7 mouse cellular contexts compared by ENCODE assay signal in genomic region chr8:71951436-71952161, GRCm38 (mm10). TPM values are rescaled to one million over a fixed set of nuclear protein-coding genes. Genes with fewer than 3 reads are reported as not detected.
DNase-seq lines count a peak whose midpoint lies in the region; ATAC-seq lines count a peak whose summit lies in the region.

No protein-coding gene starts in this region.

- H3K36me3 ChIP-seq in megakaryocyte, embryonic 14.5 days (replicated peaks; ENCODE audit: low read length), result peaks cover 19% of the 10 kb centered on the region
- peaks cover 15% of the 10 kb centered on the region for H3K36me3 ChIP-seq in heart, embryonic 12.5 days
- H3K36me3 ChIP-seq in limb, embryonic 11.5 days (ENCODE audit: control insufficient read depth, insufficient read depth, low read length), result no peaks in the 10 kb centered on the region; the same call in 1 of the 2 replicates
- H3K36me3 ChIP-seq in neural tube, embryonic 14.5 days (ENCODE audit: control insufficient read depth, insufficient read depth, low read length), result no peaks in the 10 kb centered on the region

- peaks cover 32% of the 10 kb centered on the region for H3K4me1 ChIP-seq in megakaryocyte, embryonic 14.5 days
- H3K4me1 ChIP-seq in heart, embryonic 12.5 days (replicated peaks), result peaks cover 11% of the 10 kb centered on the region
- H3K4me1 ChIP-seq in limb, embryonic 11.5 days (ENCODE audit: control insufficient read depth, insufficient read depth, low read length), result no peaks in the 10 kb centered on the region
- peaks cover 12% of the 10 kb centered on the region for H3K4me1 ChIP-seq in neural tube, embryonic 14.5 days (ENCODE audit: control insufficient read depth, insufficient read depth, low read length)

- peak overlapping the region; percentile 71 for H3K4me2 ChIP-seq in heart, embryonic 12.5 days
- H3K4me2 ChIP-seq in limb, embryonic 11.5 days (ENCODE audit: low read depth, severe bottlenecking), result peak overlapping the region; percentile 44
- H3K4me2 ChIP-seq in neural tube, embryonic 14.5 days (ENCODE audit: low read depth, low read length), result peak overlapping the region; percentile 64

- H3K27me3 ChIP-seq in megakaryocyte, embryonic 14.5 days (replicated peaks), result no peaks in the 10 kb centered on the region
- 0 out of 2 replicates have a peak, but pooled peaks cover 3% of the 10 kb centered on the region for H3K27me3 ChIP-seq in heart, embryonic 12.5 days (replicated peaks)
- no peaks in the 10 kb centered on the region for H3K27me3 ChIP-seq in limb, embryonic 11.5 days (ENCODE audit: control insufficient read depth, insufficient read depth, low read length)
- H3K27me3 ChIP-seq in neural tube, embryonic 14.5 days (ENCODE audit: control insufficient read depth, insufficient read depth, low read length), result peaks cover 2% of the 10 kb centered on the region; the same call in 1 of the 2 replicates

- peak; percentile 7 to 25 for DNase-seq in cerebellum, adult 18-20 months
- DNase-seq in limb, embryonic 11.5 days (ENCODE audit: low spot score), result peak; percentile 32
- no peak for DNase-seq in frontal cortex, postnatal 14 days (ENCODE audit: low spot score in 2 of 2)

- H3K27ac ChIP-seq in heart, embryonic 12.5 days (ENCODE audit: poor library complexity, severe bottlenecking), result no peak overlapping the region; the same call in 1 of the 2 replicates
- H3K27ac ChIP-seq in limb, embryonic 11.5 days (replicated peaks; ENCODE audit: low read depth, low read length), result 0 out of 2 replicates have a peak overlapping the region, but pooled peaks have one; percentile 22
- no peak overlapping the region for H3K27ac ChIP-seq in neural tube, embryonic 14.5 days (ENCODE audit: low read depth, low read length)

- WGBS in heart, embryonic 12.5 days, result 38% methylated on average over 14 of the region's 14 CpGs
- whole genome bisulfite sequencing in limb, embryonic 11.5 days, result 48% methylated on average over 13 of the region's 14 CpGs
- 36% methylated on average over 14 of the region's 14 CpGs for WGBS in neural tube, embryonic 14.5 days

- H3K9me3 ChIP-seq in megakaryocyte, embryonic 14.5 days, result 0 out of 2 replicates have a peak, but pooled peaks cover 5% of the 10 kb centered on the region
- H3K9me3 ChIP-seq in heart, embryonic 12.5 days (replicated peaks), result peaks cover 3% of the 10 kb centered on the region
- no peaks in the 10 kb centered on the region; the same call in 1 of the 2 replicates for H3K9me3 ChIP-seq in limb, embryonic 11.5 days (ENCODE audit: control insufficient read depth, low read length)
- 0 out of 2 replicates have a peak, but pooled peaks cover 7% of the 10 kb centered on the region for H3K9me3 ChIP-seq in neural tube, embryonic 14.5 days (ENCODE audit: control insufficient read depth, low read length)

- H3K4me3 ChIP-seq in megakaryocyte, embryonic 14.5 days (replicated peaks), result peak overlapping the region; percentile 99
- H3K4me3 ChIP-seq in heart, embryonic 12.5 days, result peak overlapping the region; percentile 82
- peak overlapping the region; percentile 77 for H3K4me3 ChIP-seq in limb, embryonic 11.5 days (ENCODE audit: low read depth, low read length)
- H3K4me3 ChIP-seq in neural tube, embryonic 14.5 days (ENCODE audit: low read depth, low read length), result peak overlapping the region; percentile 72

- no peak for ATAC-seq in megakaryocyte, adult 5-6 weeks (ENCODE audit: poor library complexity, severe bottlenecking)
- ATAC-seq in heart, embryonic 12.5 days (ENCODE audit: insufficient number of reproducible peaks, low FRiP score), result no peak
- no peak for ATAC-seq in limb, embryonic 11.5 days (ENCODE audit: insufficient number of reproducible peaks, low FRiP score, low TSS enrichment, low read depth)
- no peak for ATAC-seq in neural tube, embryonic 14.5 days (ENCODE audit: low read depth)

- peak overlapping the region; percentile 78 for H3K9ac ChIP-seq in heart, embryonic 12.5 days
- H3K9ac ChIP-seq in limb, embryonic 11.5 days (ENCODE audit: low read length), result peak overlapping the region; percentile 84
- H3K9ac ChIP-seq in neural tube, embryonic 14.5 days (replicated peaks; ENCODE audit: low read depth, low read length), result peak overlapping the region; percentile 73

RNA-seq across cellular contexts. Expression of gene Zfp961, which starts 0.8 kb away (rescaled TPM):
- 0.17 TPM in 1 of 2 replicates, not detected in the other for polyA plus RNA-seq in megakaryocyte, embryonic 14.5 days (2012; ENCODE audit: insufficient read depth, low replicate concordance)
- total RNA-seq in megakaryocyte, adult 5-6 weeks (2015), result 31.4 and 34.4 TPM in 2 replicates
- total RNA-seq in megakaryocyte, adult 5-6 weeks (2017), result 23.1 and 25.4 TPM in 2 replicates
- polyA plus RNA-seq in heart, embryonic 12.5 days (2016; fragmentation: Nextera tagmentation; extraction: Ambion mirVana), result 14.6 and 14.9 TPM in 2 replicates
- 30.9 and 31.2 TPM in 2 replicates for polyA plus RNA-seq in limb, embryonic 11.5 days (2014; fragmentation: Nextera tagmentation; extraction: Ambion mirVana)
- polyA plus RNA-seq in neural tube, embryonic 14.5 days (2014; fragmentation: Nextera tagmentation; extraction: Ambion mirVana), result 17.7 and 20.1 TPM in 2 replicates

RNA-seq across cellular contexts. Expression of gene Zfp617, which starts 43.2 kb away (rescaled TPM):
- 0.69 TPM in 1 of 2 replicates, not detected in the other for polyA plus RNA-seq in megakaryocyte, embryonic 14.5 days (2012; ENCODE audit: insufficient read depth, low replicate concordance)
- 17.7 and 22.3 TPM in 2 replicates for total RNA-seq in megakaryocyte, adult 5-6 weeks (2015)
- total RNA-seq in megakaryocyte, adult 5-6 weeks (2017), result 14.8 and 16.0 TPM in 2 replicates
- 28.1 and 30.1 TPM in 2 replicates for polyA plus RNA-seq in heart, embryonic 12.5 days (2016; fragmentation: Nextera tagmentation; extraction: Ambion mirVana)
- polyA plus RNA-seq in limb, embryonic 11.5 days (2014; fragmentation: Nextera tagmentation; extraction: Ambion mirVana), result 34.0 and 39.2 TPM in 2 replicates
- polyA plus RNA-seq in neural tube, embryonic 14.5 days (2014; fragmentation: Nextera tagmentation; extraction: Ambion mirVana), result 40.8 and 44.9 TPM in 2 replicates

RNA-seq across cellular contexts. Expression of gene Zfp882, which starts 43.2 kb away (rescaled TPM):
- not detected in 2 replicates for polyA plus RNA-seq in megakaryocyte, embryonic 14.5 days (2012; ENCODE audit: insufficient read depth, low replicate concordance)
- total RNA-seq in megakaryocyte, adult 5-6 weeks (2015), result 2.9 and 4.6 TPM in 2 replicates
- 2.1 and 5.1 TPM in 2 replicates for total RNA-seq in megakaryocyte, adult 5-6 weeks (2017)
- polyA plus RNA-seq in heart, embryonic 12.5 days (2016; fragmentation: Nextera tagmentation; extraction: Ambion mirVana), result 2.4 and 2.9 TPM in 2 replicates
- 5.4 and 6.7 TPM in 2 replicates for polyA plus RNA-seq in limb, embryonic 11.5 days (2014; fragmentation: Nextera tagmentation; extraction: Ambion mirVana)
- 15.4 and 19.7 TPM in 2 replicates for polyA plus RNA-seq in neural tube, embryonic 14.5 days (2014; fragmentation: Nextera tagmentation; extraction: Ambion mirVana)

RNA-seq across cellular contexts. Expression of gene Cyp4f18, which starts 57.8 kb away (rescaled TPM):
- 5.2 and 6.8 TPM in 2 replicates for polyA plus RNA-seq in megakaryocyte, embryonic 14.5 days (2012; ENCODE audit: insufficient read depth, low replicate concordance)
- 107 and 114 TPM in 2 replicates for total RNA-seq in megakaryocyte, adult 5-6 weeks (2015)
- 65.9 and 74.6 TPM in 2 replicates for total RNA-seq in megakaryocyte, adult 5-6 weeks (2017)
- 0.18 and 0.32 TPM in 2 replicates for polyA plus RNA-seq in heart, embryonic 12.5 days (2016; fragmentation: Nextera tagmentation; extraction: Ambion mirVana)
- 0.30 and 1.0 TPM in 2 replicates for polyA plus RNA-seq in limb, embryonic 11.5 days (2014; fragmentation: Nextera tagmentation; extraction: Ambion mirVana)
- polyA plus RNA-seq in neural tube, embryonic 14.5 days (2014; fragmentation: Nextera tagmentation; extraction: Ambion mirVana), result 0.66 and 0.68 TPM in 2 replicates

Comparison
In these comparisons a context has a peak if more than half of its experiments do, and no peak if none do; other contexts are left out.
1. DNase-seq: peak in cerebellum, adult 18-20 months (2 of 2) and limb, embryonic 11.5 days (single experiment); none in frontal cortex, postnatal 14 days (0 of 2).
2. RNA of gene Zfp961, which starts 0.8 kb away (polyA plus RNA-seq): 30.9 to 31.2 TPM in limb, embryonic 11.5 days, 17.7 to 20.1 TPM in neural tube, embryonic 14.5 days and 14.6 to 14.9 TPM in heart, embryonic 12.5 days; 0.17 TPM in megakaryocyte, embryonic 14.5 days; every median in the first group is over 10 times any median in the second.
3. RNA of gene Zfp617, which starts 43.2 kb away (polyA plus RNA-seq): 40.8 to 44.9 TPM in neural tube, embryonic 14.5 days, 34.0 to 39.2 TPM in limb, embryonic 11.5 days and 28.1 to 30.1 TPM in heart, embryonic 12.5 days; 0.69 TPM in megakaryocyte, embryonic 14.5 days; every median in the first group is over 10 times any median in the second.
4. Peak in every context shown above with its lines, with median percentiles within 50 percentile points of each other: H3K4me3 ChIP-seq, H3K4me2 ChIP-seq and H3K9ac ChIP-seq.